Mouse (Mus musculus) ES-E14 (cell line): ENCODE measurements around the gene Ebf3. TPM values are rescaled to one million over a fixed set of nuclear protein-coding genes. Genes with fewer than 3 reads are reported as not detected.

ENCODE experiments used
- DNase-seq: peaks from one replicate; pipeline ENCODE4 v3.0.0-alpha.2; 2013; ENCODE audit warnings: low read depth, low spot score
- H3K27ac ChIP-seq: 2 replicates; pipeline ENCODE4 v1.5.1; 2012; ENCODE audit warnings: low read depth, mild to moderate bottlenecking, low read length, moderate library complexity, mixed read lengths; ENCODE audit not compliant: poor library complexity, insufficient read depth, severe bottlenecking
- H3K36me3 ChIP-seq: 2 replicates; pipeline ENCODE4 v1.6.1; 2012; ENCODE audit warnings: mild to moderate bottlenecking, low read length, moderate library complexity, mixed read lengths; ENCODE audit not compliant: control insufficient read depth, poor library complexity, insufficient read depth, severe bottlenecking
- H3K4me1 ChIP-seq, 2 experiments: fragments of 150-350 bp in 1 of 2; sonication (generic) in 1 of 2; 2 replicates each; pipeline ENCODE4 v1.6.1; 2012; ENCODE audit warnings: low read length in 2 of 2, mild to moderate bottlenecking in 1 of 2, mixed read lengths in 1 of 2; ENCODE audit not compliant: control insufficient read depth in 2 of 2, insufficient read depth in 2 of 2, poor library complexity in 1 of 2
- H3K4me3 ChIP-seq, 2 experiments: fragments of 150-350 bp in 1 of 2; sonication (generic) in 1 of 2; 2 replicates each; pipeline ENCODE4 v1.5.1; 2012; ENCODE audit warnings: low read length in 2 of 2, low read depth in 1 of 2, mild to moderate bottlenecking in 1 of 2, mixed read lengths in 1 of 2; ENCODE audit not compliant: insufficient read depth in 1 of 2, poor library complexity in 1 of 2, severe bottlenecking in 1 of 2
- H3K9ac ChIP-seq: 2 replicates; pipeline ENCODE4 v1.6.1; 2012; ENCODE audit warnings: low read depth, mild to moderate bottlenecking, low read length, mixed read lengths; ENCODE audit not compliant: poor library complexity, insufficient read depth, severe bottlenecking
- H3K9me3 ChIP-seq: fragments of 150-350 bp; sonication (generic); 2 replicates; pipeline ENCODE4 v1.6.1; 2012; ENCODE audit warnings: low read depth, mild to moderate bottlenecking, low read length; ENCODE audit not compliant: control insufficient read depth, insufficient read depth
- CHD2 ChIP-seq: IDR thresholded peaks from 2 replicates; pipeline ENCODE4 v1.6.1; 2014; ENCODE audit warnings: mild to moderate bottlenecking, low read depth, low read length, inconsistent platforms
- HCFC1 ChIP-seq: IDR thresholded peaks from 2 replicates; pipeline ENCODE4 v1.6.1; 2012; ENCODE audit warnings: low read length, inconsistent platforms, borderline replicate concordance; ENCODE audit not compliant: insufficient read depth
- MAFK ChIP-seq: IDR thresholded peaks from 2 replicates; pipeline ENCODE4 v1.6.1; 2014; ENCODE audit warnings: mild to moderate bottlenecking, low read depth, low read length, inconsistent platforms; ENCODE audit not compliant: insufficient read depth
- ZC3H11A ChIP-seq: IDR thresholded peaks from 2 replicates; pipeline ENCODE4 v1.6.1; 2012; ENCODE audit warnings: low read depth, mild to moderate bottlenecking, inconsistent platforms, low read length, borderline replicate concordance
- ZNF384 ChIP-seq: IDR thresholded peaks from 2 replicates; pipeline ENCODE4 v1.6.1; 2012; ENCODE audit warnings: low read depth, low read length, inconsistent platforms
- in situ Hi-C, 2 experiments: fragments of 600-800 bp; cut with MboI; formaldehyde crosslinking; loops; one replicate each; pipeline ENCODE4 v1.15.1; 2025; ENCODE audit warnings: low sequenced_read_pairs in 2 of 2, inconsistent platforms in 1 of 2; ENCODE audit not compliant: unreplicated experiment in 2 of 2
- total RNA-seq: library from RNA; depleted of rRNA; stranded (reverse); fragments of 300-350 nt; gene quantifications from 2 replicates; pipeline ENCODE4 v1.2.3, GENCODE M21; 2012

Gene Ebf3
- total RNA-seq, 1 experiment = 0.22 TPM

- TF ChIP-seq HCFC1 (no peak), ZC3H11A (no peak), CHD2 (no peak), ZNF384 (no peak), MAFK (no peak)
- Histone ChIP-seq H3K4me3 (no peak overlapping the region), H3K9ac (no peak overlapping the region), H3K36me3 (no peaks in the 10 kb centered on the region), H3K4me1 (no peaks in the 10 kb centered on the region), H3K9me3 (no peaks in the 10 kb centered on the region), H3K27ac (no peak overlapping the region)
- DNase-seq = no peak
- in situ Hi-C loops = no loop called here
Observed at GRCm38 (mm10) chr7:137268452-137269155, 45.6 kb downstream of the Ebf3 start.

DNA sequence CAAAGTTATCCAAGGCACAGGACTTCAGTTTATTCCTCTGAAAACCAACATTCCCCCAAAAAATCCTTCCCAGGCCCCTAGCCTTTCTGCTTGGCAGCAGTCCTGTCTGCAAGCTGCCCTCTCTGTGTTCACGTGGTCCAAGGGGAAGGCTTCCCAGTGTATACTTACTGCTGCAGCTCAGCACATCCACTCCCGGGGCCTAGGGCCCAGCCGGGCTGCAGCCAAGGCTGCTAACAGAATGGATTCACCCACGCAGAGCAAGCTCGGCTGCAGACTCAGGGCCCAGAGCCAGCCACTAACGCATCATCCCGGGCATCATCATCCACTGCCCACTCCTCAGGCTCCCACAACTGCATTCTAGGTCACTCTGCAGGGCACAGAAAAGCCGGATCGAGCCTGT, 46.8 kb downstream of the Ebf3 start:
- no peak overlapping the region for H3K4me3 ChIP-seq
- no peaks in the 10 kb centered on the region for H3K36me3 ChIP-seq
- in situ Hi-C loops = no loop called here
- TF ChIP-seq ZNF384 (no peak), HCFC1 (no peak), MAFK (no peak), ZC3H11A (no peak), CHD2 (no peak)
- H3K4me1 ChIP-seq = no peaks in the 10 kb centered on the region
- no peak for DNase-seq
- H3K9me3 ChIP-seq = no peaks in the 10 kb centered on the region
- no peak overlapping the region for H3K9ac ChIP-seq
- no peak overlapping the region for H3K27ac ChIP-seq

GRCm38 (mm10) chr7:137266575-137266974, 47.7 kb downstream of the Ebf3 start:
- in situ Hi-C loops = no loop called here
- H3K4me3 ChIP-seq = no peak overlapping the region; a peak in 2 of 4 replicates
- no peak overlapping the region for H3K9ac ChIP-seq
- TF ChIP-seq HCFC1 (no peak), MAFK (no peak), ZC3H11A (no peak), CHD2 (no peak), ZNF384 (no peak)
- H3K9me3 ChIP-seq = no peaks in the 10 kb centered on the region
- DNase-seq = no peak
- no peaks in the 10 kb centered on the region for H3K4me1 ChIP-seq
- no peak overlapping the region for H3K27ac ChIP-seq
- no peaks in the 10 kb centered on the region for H3K36me3 ChIP-seq

DNA sequence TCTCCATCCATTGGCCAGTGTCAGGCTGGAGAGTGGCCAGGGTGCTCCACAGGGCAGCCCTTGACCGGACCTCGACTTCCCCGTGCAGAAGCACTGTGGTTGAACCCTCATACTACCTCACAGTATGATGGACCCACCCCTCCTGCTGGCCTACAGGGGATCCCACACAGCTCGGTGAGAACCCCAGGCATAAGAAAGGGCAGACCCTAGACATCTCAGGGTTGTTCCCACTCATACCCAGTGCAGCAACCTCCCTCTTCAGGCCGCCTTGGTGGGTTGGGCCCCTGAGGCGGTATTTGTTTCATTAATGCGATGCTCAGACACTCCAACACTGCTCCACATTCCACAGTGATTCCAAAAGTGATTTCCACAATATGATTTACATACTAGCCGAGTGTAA, 51.9 kb downstream of the Ebf3 start:
- Histone ChIP-seq H3K27ac (no peak overlapping the region), H3K36me3 (no peaks in the 10 kb centered on the region), H3K9me3 (no peaks in the 10 kb centered on the region), H3K9ac (no peak overlapping the region), H3K4me3 (no peak overlapping the region), H3K4me1 (no peaks in the 10 kb centered on the region)
- no peak for DNase-seq
- in situ Hi-C loops = no loop called here
- TF ChIP-seq ZC3H11A (no peak), CHD2 (no peak), MAFK (no peak), ZNF384 (no peak), HCFC1 (no peak)
